Mouse (Mus musculus): ENCODE results near the gene Gdf1.

Gdf1 gene

DNA sequence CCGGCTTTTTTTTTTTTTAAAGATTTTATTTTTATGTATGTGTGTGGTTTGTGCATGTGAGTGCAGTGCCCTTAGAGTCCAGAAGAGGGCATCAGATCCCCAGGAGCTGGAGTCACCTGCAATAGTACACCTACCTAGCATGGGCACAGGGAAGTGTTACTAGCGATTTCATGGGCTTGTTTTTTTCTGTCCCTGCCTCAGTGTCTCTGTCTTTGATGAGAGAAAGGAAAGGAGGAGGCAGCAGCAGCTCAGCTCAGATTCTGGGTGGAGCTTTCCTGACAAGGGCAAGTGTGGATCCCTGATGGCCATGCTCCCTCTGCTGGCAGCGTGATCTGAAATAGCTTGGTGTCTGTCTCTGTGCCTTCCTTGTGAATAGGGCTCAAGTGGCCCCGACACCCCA is 31.2 kb downstream of the Gdf1 start:
- in situ Hi-C loops (cut with MboI, MseI) = loop anchor here (10.0 to 25.0 kb wide), 2 partner anchors 394 to 1102 kb away; partner anchors contain the start of genes Abhd8, Dda1, Mrpl34 and Rab3a

DNA sequence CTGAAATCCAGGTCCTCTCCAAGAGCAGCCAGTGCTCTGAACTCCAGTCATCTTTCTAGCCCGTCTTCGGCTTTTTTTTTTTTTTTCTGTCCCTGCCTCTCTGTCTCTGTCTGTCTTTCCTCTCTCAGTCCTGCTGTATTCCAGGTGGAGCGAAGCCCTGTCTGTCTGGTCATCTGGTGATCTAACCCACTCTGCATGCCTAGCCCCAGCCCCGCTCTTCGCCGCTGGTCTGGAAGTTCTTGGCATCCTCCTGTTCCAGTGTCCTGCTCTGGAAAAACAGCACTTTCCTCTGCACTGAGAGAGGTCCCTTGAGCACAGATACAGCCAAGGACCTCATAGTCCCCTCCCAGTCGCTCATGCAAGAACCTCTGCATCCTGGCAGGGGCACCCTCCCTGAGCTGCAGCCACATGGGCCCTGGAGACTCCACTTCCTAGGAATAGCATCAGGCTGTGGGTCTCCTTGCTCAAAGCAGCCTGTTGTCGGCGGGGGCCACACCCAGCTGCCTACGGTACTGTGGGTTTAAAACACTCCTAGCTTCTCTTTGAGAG is 31.9 kb downstream of the Gdf1 start:
- in situ Hi-C loops (cut with MboI, MseI) = loop anchor here (10.0 to 25.0 kb wide), 2 partner anchors 393 to 1101 kb away; partner anchors contain the start of genes Abhd8, Dda1, Mrpl34 and Rab3a

DNA sequence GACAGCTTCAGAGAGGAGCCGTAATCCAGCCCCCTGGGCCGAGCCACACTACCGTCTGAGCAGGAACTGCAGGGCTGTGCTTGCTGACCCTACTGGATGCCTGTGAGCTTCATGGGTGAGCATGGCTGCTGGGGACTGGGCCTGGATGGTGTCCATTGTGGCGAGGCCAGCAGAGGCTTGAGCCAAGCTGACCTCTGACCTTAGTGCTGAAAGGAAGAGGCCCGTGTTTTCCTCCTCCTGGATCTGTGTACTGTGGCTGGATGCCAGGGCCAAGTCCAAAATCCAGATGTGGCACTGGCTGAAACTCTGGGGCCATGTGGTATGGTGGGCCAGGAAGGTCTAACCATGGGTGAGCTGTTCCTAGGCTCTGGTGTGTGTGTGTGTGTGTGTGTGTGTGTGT is 34.4 kb downstream of the Gdf1 start:
- in situ Hi-C loops (cut with MboI, MseI) = loop anchor here (10.0 to 25.0 kb wide), 2 partner anchors 391 to 1098 kb away; partner anchors contain the start of genes Abhd8, Dda1, Mrpl34 and Rab3a

DNA sequence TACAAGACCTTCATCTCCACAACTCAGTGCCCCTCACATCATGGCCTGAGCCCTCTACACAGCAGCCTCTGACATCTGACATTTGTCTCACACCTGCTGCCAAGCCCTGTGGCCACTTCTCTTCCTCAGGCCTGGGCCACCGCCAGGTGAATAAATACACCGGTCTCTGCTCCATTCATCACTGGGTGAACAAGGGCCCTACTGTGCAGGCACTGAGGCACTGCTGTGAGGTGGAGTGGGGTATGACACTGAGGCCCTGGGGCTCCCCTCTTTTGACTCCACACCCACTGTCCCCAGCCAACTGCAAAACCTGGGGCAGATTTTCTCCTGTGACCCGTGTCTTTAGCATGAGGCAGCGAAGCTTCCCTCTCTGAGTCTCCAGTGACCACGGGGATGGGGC is 37.0 kb downstream of the Gdf1 start:
- in situ Hi-C loops (cut with MboI, MseI) = loop anchor here (10.0 to 25.0 kb wide), 2 partner anchors 388 to 1096 kb away; partner anchors contain the start of genes Abhd8, Dda1, Mrpl34 and Rab3a

DNA sequence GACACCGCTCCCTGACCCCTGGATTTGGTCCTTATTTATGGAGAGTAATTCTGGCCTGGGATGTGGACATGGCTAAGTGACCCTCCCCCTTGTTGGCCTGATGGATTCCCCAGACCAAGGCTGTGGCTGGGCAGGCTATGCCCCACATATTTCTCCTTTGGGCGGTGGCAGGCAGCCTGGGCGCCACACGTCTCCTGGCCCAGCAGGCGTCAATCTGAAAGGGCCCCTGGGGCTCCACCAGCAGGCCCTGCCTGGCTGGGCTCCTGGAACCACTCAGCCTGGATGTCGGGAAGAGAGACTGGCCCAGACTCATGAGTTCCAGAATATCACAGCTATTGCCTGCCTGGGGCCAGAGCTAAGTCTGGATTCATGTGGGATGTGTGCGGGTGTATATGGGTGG is 40.9 kb downstream of the Gdf1 start:
- in situ Hi-C loops (cut with MboI, MseI) = loop anchor here (25.0 kb wide), 1 partner anchor 1092 kb away; the partner anchor contains the start of genes Abhd8, Dda1 and Mrpl34

DNA sequence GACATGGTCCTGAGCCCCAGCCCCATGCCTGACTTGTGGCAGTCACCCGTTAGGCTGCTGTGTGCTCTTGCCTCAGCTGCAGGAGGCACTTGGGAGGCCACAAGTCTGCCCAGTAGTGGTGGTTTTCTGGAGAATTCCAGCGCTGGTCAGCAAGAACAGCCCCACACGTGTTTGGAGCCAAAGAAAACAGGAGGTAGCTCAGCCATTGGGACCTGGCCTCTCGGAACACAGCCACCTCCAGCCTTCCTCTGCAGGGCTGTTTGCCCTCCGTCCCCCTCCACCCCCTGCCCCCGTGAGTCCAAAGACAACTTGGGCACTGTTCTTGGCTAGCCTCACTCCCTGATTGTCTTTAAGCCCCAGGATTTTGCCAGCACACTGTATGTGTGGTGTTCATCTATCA is 42.3 kb downstream of the Gdf1 start:
- in situ Hi-C loops (cut with MboI, MseI) = loop anchor here (25.0 kb wide), 1 partner anchor 1090 kb away; the partner anchor contains the start of genes Abhd8, Dda1 and Mrpl34

DNA sequence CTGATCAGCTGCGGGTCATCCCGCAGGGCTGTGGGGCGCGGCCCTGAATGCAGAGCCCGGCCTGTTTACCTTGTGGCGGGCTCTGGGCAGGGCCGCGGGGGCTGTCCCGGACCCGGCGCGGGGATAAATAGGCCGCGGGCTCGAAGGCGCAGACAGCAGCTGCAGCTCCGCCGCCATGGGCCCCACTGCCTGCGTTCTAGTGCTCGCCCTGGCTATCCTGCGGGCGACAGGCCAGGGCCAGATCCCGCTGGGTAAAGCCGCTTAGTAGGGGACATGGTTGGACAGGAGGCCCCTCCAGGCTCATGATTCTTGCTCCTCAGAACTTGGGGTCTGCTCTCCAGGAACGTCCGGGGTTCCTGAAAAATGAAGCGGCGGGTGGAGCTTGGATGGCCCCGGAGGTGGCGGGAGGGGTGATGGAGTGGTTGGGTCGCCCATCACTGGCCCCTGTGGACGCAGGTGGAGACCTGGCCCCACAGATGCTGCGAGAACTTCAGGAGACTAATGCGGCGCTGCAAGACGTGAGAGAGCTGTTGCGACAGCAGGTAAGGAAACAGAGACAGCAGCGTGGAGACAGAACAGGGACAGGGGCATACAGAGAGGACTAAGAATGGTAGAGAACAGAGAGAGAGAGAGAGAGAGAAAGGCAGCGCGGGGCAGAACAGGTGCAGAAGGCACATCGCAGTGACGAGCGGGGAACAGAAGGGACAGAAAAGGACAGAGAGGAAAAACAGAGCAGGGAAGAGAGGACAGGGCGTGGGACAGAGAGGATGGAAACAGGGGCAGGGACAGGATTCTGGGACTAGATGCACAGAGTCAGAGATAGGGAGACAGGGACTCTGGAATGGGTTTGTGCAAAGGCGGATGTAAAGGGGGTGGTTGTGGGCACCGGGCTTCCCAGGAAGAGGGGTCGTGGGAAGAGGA is 44.0 kb downstream of the Gdf1 start, which contains the start of gene Comp:
Gene Comp (plus strand): TSS at position 162 of the 921 bp plus-strand sequence.
- in situ Hi-C loops (cut with MboI, MseI) = loop anchor here (25.0 kb wide), 1 partner anchor 1089 kb away; the partner anchor contains the start of genes Abhd8, Dda1 and Mrpl34

DNA sequence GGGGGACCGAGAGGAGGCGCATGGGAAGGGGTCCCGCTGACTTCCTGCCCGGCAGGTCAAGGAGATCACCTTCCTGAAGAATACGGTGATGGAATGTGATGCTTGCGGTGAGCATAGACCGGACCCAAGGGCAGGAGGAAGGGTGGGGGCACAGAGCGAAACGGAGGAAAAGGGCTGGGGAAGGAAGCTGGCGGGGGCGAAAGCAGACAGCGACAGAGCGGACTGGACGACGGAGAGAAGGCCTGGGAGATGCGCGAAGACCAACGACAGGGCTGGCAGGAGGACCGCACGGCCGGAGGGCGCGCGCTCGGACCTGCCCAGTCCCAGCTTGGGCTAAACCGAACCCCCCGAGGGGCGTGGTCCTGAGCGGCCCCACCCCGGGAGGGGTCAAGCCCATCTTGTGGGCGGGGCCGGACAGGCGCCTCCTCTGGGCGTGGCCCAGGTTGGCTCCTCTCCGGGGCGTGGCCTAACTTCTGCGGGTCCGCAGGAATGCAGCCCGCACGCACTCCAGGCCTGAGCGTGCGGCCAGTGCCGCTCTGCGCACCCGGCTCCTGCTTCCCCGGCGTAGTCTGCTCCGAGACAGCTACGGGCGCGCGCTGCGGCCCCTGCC is 44.8 kb downstream of the Gdf1 start:
- in situ Hi-C loops (cut with MboI, MseI) = loop anchor here (25.0 kb wide), 1 partner anchor 1088 kb away; the partner anchor contains the start of genes Abhd8, Dda1 and Mrpl34

DNA sequence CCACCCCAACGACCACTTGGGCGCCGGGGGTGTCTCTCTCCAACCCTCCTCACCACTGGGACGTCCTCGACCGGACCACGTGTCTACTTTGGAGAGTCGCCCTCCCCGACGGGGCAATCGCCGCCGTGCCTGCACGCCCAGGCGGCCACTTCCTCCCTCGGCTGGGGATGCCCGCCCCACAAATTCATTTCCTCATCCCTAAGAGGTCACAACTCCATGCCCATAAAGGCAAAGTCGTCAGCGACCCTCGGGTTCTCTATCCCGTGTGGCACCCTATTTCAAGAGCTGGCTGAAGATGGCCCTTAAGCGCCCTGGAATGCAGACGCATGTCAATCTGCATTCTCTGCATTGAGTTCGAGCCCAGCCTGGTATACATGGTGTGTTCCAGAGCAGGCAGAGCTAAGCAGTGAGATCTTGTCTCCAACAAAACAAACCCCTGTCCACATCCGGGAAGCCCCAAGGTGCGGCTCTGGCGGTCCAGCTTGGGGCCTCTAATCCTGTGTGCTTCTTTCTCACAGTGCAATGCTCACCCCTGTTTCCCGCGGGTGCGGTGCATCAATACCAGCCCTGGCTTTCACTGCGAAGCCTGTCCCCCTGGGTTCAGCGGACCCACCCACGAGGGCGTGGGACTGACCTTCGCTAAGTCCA is 45.7 kb downstream of the Gdf1 start:
- in situ Hi-C loops (cut with MboI, MseI) = no loop called here

DNA sequence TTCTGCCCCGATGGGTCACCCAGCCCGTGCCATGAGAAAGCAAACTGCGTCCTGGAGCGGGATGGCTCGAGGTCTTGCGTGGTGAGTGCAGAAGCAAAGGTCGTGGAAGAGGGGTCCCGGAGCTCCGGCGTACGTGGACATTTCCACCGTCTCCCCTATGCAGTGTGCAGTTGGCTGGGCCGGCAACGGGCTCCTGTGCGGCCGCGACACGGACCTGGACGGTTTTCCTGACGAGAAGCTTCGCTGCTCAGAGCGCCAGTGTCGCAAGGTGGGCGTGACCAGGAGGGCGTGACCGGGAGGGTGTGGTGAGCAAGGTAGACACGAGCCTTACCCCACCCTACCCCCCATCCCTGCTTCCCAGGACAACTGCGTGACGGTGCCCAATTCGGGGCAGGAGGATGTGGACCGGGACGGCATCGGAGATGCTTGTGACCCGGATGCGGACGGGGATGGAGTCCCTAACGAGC is 46.7 kb downstream of the Gdf1 start:
- in situ Hi-C loops (cut with MboI, MseI) = no loop called here

DNA sequence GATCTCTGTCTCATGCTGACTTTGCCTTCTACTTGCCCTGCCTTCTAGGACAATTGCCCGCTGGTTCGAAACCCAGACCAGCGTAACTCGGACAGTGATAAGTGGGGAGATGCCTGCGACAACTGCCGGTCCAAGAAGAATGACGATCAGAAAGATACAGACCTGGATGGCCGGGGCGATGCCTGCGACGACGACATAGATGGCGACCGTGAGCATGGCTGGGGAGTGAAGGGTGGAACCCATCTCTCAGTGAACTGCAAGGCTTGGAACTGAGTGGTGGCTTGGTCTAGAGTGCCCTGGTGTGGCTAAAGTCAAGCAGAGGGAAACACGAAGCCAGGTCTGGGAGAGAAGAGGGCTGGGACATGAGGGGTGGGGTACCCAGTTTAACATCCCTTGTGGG is 47.4 kb downstream of the Gdf1 start:
- in situ Hi-C loops (cut with MboI, MseI) = no loop called here

DNA sequence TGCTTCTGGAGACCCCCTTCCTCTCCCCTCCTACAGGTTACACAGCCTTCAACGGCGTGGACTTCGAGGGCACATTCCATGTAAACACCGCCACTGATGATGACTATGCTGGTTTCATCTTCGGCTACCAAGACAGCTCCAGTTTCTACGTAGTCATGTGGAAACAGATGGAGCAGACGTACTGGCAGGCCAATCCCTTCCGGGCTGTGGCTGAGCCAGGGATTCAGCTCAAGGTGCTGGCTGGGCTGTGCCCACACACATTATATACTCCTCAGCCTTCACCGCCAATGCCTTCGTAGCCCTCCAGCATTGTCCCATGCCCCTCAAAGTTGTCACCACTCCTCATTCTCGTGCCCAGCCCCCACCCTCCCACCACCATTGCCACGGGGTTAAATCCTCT is 50.5 kb downstream of the Gdf1 start:
- in situ Hi-C loops (cut with MboI, MseI) = no loop called here
